Mouse (Mus musculus): ENCODE results near the gene Gatad2a.
"Not testable (repeated sequence)": the region's sequence is repeated elsewhere in the genome, so short reads cannot be mapped to it uniquely, and the experiment has no call there.

Gene Gatad2a

GRCm38 (mm10) chr8:69996589-69997285 lies 553 bp upstream of the Gatad2a start:
- in situ Hi-C loops (cut with MboI; ENCODE audit: low sequenced_read_pairs) = no loop called here

DNA sequence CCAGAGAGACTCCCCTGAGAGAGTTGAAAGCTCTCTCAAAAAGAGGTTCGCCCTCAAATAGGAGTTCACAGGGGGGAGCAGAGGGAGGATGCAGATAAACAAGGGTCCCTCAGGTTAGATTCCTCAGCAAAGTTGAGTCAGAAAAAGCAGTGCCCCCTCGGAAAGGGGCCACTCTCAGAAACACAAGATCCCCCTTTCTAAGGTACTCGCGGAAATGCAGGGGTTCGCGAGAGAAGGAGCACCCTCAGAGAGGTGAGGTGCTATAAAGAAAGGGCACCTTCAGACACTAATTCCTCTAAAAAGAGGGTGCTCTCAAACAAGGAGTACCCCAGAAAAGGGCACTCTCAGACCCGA lies 785 bp downstream of the Gatad2a start:
- in situ Hi-C loops (cut with MboI; ENCODE audit: low sequenced_read_pairs) = no loop called here

DNA sequence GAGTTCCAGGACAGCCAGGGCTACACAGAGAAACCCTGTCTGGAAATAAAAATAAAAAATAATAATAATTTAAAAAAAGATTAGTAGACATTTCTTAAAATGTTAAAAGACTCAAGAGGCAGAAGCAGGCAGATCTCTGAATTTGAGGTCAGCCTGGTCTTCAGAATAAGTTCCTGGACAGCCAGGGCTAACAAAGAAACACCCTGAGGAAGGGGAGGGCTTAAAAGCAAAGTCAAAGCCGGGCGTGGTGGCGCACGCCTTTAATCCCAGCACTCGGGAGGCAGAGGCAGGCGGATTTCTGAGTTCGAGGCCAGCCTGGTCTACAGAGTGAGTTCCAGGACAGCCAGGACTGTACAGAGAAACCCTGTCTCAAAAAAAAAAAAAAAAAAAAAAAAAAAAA lies 7.2 kb downstream of the Gatad2a start:
- in situ Hi-C loops (cut with MboI; ENCODE audit: low sequenced_read_pairs) = not testable (repeated sequence)

GRCm38 (mm10) chr8:69987744-69988143 lies 8.4 kb downstream of the Gatad2a start:
- in situ Hi-C loops (cut with MboI; ENCODE audit: low sequenced_read_pairs) = no loop called here

- in situ Hi-C loops (cut with MboI; ENCODE audit: low sequenced_read_pairs) = no loop called here
These were observed 11.2 kb downstream of the Gatad2a start for GRCm38 (mm10) chr8:69984876-69985553.

DNA sequence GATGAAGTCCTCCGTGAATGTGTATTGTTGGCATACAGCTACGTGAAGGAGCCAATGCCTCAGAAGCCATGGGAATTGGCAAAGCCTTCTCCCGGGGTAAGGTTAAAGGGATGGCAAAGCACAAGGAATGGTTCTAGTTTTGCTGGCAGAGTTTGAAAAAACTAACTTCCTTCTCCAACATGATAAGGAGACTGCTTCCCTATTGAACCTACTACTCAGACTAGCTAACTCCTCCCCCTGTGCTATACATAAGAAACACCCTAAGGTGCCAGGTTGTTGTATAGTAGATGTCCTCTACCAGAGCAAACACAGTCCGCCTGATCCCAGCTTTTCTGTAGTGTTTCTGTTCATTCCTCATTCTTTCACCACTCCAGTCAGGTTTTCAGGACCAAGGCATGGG lies 17.7 kb downstream of the Gatad2a start:
- in situ Hi-C loops (cut with MboI; ENCODE audit: low sequenced_read_pairs) = no loop called here

- in situ Hi-C loops (cut with MboI; ENCODE audit: low sequenced_read_pairs) = no loop called here
These were observed 21.4 kb downstream of the Gatad2a start for GRCm38 (mm10) chr8:69974806-69975205.

GRCm38 (mm10) chr8:69974194-69974614 lies 22.0 kb downstream of the Gatad2a start:
- in situ Hi-C loops (cut with MboI; ENCODE audit: low sequenced_read_pairs) = no loop called here

DNA sequence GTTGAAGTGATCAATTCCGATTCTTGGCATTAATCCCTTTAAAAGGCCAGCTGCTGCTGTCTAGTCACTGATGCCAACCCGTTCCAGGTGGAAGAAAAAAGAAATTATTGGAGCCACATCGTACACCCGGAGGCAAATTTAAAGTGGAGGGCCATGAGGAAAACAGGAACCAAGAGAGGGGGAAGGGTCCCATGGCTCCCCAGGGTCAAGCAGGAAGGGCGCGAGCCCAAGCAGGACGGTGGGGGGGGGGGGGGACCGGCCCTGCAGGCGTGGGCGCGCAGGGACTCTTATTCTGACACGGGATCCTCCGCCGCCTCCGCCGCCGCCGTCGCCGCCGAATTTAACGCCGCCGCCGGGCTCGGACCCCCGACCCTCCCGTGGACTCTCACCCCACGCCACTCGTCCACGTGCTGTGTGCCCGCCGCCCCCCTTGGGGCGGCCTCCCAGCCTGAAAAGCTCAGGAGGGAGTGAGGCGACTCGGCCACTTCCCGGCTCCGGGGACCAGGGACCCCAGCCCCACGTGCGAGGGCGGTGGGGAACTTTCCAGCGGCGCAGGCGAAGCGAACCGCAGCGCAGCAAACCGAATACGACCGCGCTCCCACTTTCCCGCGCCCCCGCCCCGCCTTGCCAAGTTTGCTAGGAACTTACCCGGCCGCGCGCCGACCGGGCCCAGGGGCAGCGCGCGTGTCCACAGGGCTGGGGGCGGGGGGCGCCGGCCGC lies 22.6 kb downstream of the Gatad2a start:
- in situ Hi-C loops (cut with MboI; ENCODE audit: low sequenced_read_pairs) = no loop called here

- in situ Hi-C loops (cut with MboI; ENCODE audit: low sequenced_read_pairs) = no loop called here
These were observed 23.1 kb downstream of the Gatad2a start for GRCm38 (mm10) chr8:69973063-69973441.

DNA sequence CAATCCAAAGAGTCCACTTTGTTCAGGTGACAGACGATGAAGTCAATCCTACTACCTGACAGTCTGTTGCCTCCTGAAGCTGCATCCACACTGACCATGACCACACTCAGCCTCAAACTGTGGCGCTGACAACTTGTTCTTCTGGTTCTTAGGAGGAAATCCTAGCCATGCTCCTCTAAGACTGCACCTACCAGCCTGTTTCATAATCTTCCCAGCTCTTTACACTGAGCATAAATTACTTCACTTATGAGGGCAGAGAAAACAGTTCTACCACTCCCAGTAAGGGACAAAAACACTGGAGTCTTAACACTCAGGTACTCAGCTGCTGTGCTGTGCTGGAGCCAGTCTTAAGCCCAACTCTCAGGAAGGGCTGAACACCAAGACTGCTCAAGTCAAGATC lies 25.3 kb downstream of the Gatad2a start:
- in situ Hi-C loops (cut with MboI; ENCODE audit: low sequenced_read_pairs) = no loop called here

- in situ Hi-C loops (cut with MboI; ENCODE audit: low sequenced_read_pairs) = no loop called here
These were observed 28.8 kb downstream of the Gatad2a start for GRCm38 (mm10) chr8:69967291-69967933.

DNA sequence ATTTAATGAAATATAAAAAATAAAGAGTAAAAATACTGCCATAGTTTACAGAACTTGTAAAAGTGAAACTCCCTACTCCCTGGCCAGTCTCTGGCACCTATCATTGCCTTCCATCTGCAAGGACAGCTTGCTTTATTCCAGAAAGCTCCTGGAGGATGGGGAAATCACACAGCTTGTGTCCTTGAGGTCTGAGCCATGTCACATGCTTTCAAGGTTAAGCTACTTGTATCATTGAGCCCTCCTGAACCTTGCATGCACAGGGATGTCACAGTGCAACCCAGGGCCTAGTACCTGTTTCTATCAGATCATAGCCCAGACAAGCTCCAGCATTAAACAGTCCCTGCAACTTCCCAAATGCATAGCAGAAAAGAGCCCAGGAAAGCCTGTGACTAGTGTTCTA lies 36.9 kb downstream of the Gatad2a start:
- in situ Hi-C loops (cut with MboI; ENCODE audit: low sequenced_read_pairs) = no loop called here

GRCm38 (mm10) chr8:69957879-69958278 lies 38.3 kb downstream of the Gatad2a start:
- in situ Hi-C loops (cut with MboI; ENCODE audit: low sequenced_read_pairs) = no loop called here

DNA sequence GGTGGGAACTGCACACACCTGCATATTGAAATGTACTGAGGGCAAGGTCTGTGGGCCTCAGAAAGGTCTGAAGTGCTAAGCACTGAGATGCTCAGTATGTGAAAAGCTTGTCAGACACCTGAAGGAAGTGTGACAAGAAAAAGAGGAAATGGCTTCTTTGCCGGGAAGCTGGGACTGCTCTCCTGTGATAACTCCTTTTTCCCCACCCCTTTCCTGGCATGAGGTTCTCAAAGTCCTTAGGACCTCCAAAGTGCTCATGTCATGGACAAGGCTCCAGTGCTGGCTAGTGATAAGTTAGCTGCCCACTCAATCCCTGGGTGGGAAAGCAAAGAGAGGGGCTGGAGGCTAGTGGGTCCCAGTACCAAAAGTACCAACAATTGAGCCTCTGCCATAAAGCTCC lies 38.8 kb downstream of the Gatad2a start:
- in situ Hi-C loops (cut with MboI; ENCODE audit: low sequenced_read_pairs) = no loop called here

- in situ Hi-C loops (cut with MboI; ENCODE audit: low sequenced_read_pairs) = no loop called here
These were observed 39.5 kb downstream of the Gatad2a start for GRCm38 (mm10) chr8:69956651-69957050.

GRCm38 (mm10) chr8:69954642-69955041 lies 41.5 kb downstream of the Gatad2a start:
- in situ Hi-C loops (cut with MboI; ENCODE audit: low sequenced_read_pairs) = no loop called here

- in situ Hi-C loops (cut with MboI; ENCODE audit: low sequenced_read_pairs) = no loop called here
These were observed 42.0 kb downstream of the Gatad2a start for GRCm38 (mm10) chr8:69954213-69954612.

GRCm38 (mm10) chr8:69950300-69950699 lies 45.9 kb downstream of the Gatad2a start:
- in situ Hi-C loops (cut with MboI; ENCODE audit: low sequenced_read_pairs) = no loop called here

DNA sequence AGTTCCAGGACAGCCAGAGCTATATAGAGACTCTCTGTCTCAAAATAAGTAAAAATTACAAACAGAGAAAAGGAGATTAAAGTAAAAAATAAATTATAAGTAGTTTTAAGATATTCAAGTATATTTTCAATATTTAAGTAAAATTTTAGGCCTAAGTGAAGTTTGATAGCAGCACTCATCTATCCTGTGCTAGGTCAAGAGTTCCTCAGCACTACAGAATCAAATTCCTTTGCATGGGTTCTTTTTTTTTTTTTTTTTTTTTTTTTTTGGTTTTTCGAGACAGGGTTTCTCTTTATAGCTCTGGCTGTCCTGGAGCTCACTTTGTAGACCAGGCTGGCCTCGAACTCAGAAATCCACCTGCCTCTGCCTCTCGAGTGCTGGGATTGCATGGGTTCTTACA lies 53.7 kb downstream of the Gatad2a start:
- in situ Hi-C loops (cut with MboI; ENCODE audit: low sequenced_read_pairs) = not testable (repeated sequence)

DNA sequence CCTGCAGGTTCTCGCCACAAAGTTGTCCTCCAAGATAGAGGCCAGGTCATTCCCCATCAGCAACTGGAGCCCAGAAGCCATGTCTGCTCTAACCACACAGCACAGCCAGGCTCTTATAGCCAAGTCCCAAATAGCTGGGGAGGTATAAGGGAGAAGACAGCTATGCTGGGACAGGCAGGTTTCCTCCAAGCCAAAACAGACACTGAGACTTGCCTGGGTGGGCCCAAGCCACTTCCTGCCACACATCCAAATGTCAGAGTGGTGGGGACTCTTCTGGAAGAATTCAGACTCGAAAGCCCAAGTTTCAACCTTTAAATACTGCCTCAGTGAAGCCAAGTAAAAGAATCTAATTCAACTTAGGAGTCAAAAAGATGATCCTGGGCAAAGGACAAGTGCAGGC lies 55.8 kb downstream of the Gatad2a start:
- in situ Hi-C loops (cut with MboI; ENCODE audit: low sequenced_read_pairs) = no loop called here

- in situ Hi-C loops (cut with MboI; ENCODE audit: low sequenced_read_pairs) = no loop called here
These were observed 56.6 kb downstream of the Gatad2a start for GRCm38 (mm10) chr8:69939633-69940032.
